Mouse (Mus musculus): ENCODE measurements around the gene C330007P06Rik.

GRCm38 (mm10) chrX:36794571-36794970, 79.3 kb downstream of the C330007P06Rik start:
- no peak for TF ChIP-seq CTCF (IDR thresholded peaks at IDR 0.05; ENCODE audit: borderline replicate concordance, control insufficient read depth, extremely low read depth, insufficient read depth, low read length, poor library complexity)
- no peak for TF ChIP-seq POLR2A (IDR thresholded peaks at IDR 0.05; ENCODE audit: control insufficient read depth, extremely low read depth, insufficient read depth, low read length, poor library complexity)
